Mouse (Mus musculus) left cerebral cortex, adult 18-20 months (tissue): Measurements from ENCODE around the gene Tacr1. TPM values are rescaled to one million over a fixed set of nuclear protein-coding genes. Genes with fewer than 3 reads are reported as not detected.
"Not testable (repeated sequence)": the region's sequence is repeated elsewhere in the genome, so short reads cannot be mapped to it uniquely, and the experiment has no call there.

Experiments
- DNase-seq, 2 experiments: peaks; one replicate each; pipeline ENCODE4 v3.0.0; 2021 to 2022; ENCODE audit warnings: low spot score in 2 of 2, mixed read lengths in 1 of 2
- long read RNA-seq, 2 experiments: library from polyadenylated mRNA; stranded (forward); transcript quantifications; one replicate each; pipeline ENCODE4 v2.0.0; 2021
- total RNA-seq, 2 experiments: library from RNA; stranded (reverse); gene quantifications; 2 replicates each; pipeline ENCODE4 v1.2.3; 2021

Gene Tacr1
- total RNA-seq = 1 to 10 TPM; 3.1 to 3.7 TPM
- long read RNA-seq, experiment 1, partial matches to known transcripts = 0 of 2 reads
- long read RNA-seq, experiment 1, other reads (novel, unspliced or antisense) = 2 of 2 reads
- long read RNA-seq, experiment 2 = 0 reads

DNA sequence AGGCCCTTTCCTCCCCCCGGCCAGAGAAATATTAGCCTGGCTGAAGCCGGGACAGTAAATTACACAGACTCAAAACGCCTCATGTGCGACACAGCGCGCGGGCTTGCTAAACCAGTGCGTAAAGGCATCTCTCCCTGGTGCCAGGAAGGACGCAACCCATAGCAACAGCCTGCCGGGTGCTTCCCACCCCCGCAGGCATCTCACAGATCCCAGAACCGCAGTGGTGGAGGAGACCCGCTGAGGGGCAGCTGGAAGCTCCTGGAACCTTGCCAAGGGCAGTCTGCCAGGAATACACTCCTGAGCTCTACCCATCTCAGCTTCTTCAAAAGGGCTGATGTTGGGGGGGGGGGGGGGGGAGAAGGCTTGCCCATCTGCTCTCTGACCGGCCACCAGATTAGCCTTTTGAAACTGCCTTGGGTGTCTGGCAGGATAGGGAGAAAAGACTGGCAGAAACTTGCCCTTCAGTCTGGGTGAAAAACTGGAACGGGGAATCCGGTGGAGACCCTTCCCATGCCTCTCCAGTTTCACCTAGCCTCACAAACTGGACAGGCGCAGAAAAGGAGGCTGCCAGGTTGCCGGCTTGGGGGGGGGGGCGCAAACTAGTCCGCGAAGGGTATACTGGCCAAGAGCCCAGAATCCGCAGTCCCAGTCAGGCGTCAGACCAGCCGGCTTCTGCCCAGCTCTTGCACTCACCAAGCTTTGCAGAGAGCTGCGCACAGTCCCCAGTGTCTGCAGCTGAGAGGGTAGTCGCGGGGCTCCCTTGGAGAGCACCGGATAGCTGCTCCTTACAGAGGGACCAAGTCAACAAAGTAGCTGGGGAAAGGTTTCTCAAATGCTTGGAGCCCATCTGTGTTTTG, at the start of gene Tacr1:
Tacr1 (plus strand) TSS at position 740 of the 857 bp plus-strand sequence.
- DNase-seq = peak in 1 of 2 experiments; percentile 55

DNA sequence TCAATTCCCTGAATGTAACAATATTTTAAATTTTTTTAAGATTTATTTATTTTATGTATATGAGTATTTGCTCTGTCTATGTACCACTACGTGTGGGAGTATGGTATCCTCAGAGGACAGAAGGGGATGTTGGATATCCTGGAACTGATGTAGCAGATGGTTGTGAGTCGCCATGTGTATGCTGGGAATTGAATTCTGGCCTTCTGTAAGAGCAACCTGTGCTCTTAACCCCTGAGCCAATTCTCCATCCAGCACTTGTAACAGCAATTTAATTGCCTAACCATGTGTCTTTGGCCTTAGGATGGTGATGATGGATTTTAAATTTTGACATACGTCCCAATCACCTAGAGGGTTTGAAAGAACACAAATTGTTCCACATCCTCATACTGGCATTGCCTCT, 26.0 kb upstream of the Tacr1 start:
- no peak for DNase-seq

DNA sequence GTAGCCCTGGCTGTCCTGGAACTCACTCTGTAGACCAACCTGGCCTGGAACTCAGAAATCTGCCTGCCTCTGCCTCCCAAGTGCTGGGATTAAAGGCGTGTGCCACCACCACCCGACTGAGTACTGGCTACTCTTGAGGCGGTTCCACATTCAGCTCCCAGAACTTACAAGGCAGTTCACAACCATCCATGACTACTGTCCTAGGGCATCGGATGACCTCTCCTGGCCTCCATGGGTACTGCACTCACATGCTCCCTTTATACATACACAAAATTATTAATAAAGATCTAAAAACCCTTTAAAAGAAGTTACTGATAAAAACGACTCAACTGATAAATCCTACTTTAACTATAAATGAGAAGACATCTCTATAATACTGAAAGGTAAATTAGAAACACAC, 18.6 kb upstream of the Tacr1 start:
- DNase-seq = no peak

DNA sequence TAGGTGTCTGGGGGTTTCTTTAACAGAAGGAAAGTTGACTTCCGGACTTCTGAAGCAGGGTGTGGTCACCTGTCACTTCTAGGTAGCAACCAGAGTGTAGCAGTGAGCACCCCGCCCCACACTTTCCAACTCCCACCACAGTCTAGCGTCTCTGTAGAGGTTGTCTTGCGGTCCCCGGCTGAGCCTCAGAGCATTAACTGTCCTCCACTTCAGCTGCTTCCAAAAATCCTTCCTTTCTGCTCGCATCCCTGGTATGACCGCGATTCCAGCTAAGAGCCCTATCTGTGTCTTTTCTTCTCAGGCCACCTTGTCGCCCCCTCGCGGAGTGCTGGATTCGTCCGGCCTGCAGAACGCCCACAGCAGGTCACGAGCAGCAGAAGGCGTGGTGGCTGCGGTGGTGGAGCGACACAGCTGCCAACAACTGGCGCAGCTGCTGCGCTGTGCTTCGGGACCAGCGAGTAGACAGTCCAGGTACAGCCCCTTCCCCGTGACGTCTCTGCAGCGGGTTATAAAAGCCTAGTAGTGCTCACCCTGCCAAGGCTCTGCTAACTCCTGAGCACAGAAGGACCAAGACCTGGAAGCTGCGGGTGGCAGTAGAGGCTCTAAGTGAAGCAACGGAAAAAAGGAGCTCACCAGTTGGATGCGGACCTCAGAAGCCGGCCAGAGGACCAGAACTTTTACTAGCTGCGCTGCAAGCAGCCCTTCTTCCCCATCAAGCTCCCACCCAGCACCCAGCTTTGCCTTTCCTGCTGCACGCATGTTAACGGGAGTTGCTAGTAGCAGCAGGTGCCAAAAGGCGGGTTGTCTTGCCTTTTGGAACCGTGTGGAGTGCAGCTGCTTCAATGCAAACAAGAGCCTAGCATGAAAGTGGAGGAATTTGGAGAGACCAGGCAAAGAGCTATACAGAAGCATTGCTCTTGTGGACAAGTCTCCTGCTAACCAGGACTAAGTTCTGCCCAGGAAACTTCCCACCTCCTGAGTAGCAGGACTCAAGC, 664 bp downstream of the Tacr1 start:
- peak in 1 of 2 experiments; percentile 25 for DNase-seq

DNA sequence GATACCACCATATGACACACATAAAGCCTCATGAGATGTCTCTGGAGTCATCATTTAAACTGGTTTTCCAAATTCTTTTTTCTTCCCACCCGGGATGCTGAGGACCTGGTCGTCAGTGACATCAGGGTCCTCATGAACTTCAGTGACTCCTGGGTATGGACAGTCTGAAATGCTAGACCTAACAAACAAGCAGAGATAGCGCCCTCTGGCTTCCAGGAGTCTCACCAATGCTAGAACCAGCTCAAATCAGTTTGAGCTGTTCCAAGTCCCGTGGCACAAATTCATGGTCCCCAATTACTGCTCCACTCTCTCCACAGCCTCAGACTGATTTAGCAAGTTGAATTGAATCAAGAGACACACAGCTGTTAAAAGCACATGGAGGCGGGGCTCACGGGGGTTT, 16.2 kb downstream of the Tacr1 start:
- DNase-seq = no peak

DNA sequence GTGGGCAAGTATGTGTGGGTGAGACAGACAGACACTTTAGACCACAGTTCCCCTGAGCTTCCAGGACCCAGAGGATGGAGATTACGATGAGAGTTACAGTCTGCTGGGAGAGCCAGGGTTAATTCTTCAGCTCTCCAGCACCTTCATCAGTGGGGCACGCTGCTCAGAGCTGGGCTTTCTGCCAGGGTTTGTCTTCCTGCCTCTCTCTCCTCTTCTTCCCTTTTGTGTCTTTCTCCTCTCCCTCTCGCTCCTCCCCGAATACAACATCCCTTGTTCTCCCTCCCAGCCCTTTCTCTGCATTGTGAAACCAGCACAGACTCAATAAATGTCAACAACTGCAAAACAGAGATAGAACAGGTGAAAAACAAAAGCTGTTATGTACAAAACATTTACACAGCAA, 18.1 kb downstream of the Tacr1 start:
- DNase-seq = no peak

DNA sequence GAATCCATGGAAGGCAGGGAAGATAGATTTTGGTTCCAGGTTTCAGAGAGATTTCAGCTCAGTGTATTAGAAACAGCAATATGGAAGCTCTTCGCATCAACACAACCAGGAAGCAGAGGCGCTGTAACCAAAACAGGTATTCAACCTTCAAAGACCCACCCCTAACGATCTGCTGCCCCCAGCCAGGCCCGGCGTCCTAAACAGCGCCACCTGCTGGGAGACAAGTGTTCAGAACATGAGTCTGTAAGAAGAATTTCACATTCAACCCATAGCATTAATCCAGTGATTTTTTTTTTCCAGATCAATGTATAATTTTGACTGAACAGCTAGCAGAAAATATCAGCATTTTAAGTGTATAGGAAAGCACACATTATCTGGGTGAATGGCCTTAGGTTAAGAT, 26.8 kb downstream of the Tacr1 start:
- DNase-seq = no peak

DNA sequence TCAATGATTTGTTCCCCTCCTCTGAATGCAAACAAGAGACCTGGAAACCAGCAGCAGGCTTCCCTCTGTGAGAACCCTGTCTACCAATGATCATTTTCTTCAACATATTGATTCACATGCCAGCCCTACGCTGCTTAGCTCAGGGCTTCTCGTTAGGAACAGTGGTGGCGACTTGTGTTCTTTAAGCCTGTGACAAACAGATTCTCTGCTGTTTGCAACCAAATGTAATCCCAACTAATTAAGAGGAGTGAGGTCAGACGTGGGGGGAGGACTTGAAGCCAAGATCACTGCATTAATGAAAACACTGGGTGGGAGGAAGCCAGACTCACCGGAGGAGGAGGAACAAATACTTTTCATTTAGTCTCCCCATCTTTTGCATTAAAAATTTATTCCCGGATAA, 27.6 kb downstream of the Tacr1 start:
- no peak for DNase-seq

DNA sequence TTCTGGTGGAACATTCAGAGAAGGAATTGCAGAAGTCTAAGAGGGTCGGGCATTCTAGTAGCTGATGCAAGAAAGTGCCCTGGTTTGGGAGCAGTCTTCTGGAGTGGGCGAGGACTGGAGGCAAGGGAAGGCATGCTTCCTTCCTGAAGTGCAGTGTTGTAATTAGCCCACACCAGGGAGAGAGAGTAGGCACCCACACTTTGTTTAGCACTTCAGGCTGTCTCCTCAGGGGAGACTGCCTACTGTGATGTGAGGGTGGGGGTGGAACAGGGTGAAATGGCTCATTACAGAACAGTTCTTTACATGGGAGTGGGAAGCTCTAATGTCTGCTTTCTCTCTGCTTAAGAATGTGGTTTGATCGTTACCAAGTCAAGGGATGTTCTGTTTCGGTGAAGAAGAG, 35.0 kb downstream of the Tacr1 start:
- peak; percentile 3 to 20 for DNase-seq

DNA sequence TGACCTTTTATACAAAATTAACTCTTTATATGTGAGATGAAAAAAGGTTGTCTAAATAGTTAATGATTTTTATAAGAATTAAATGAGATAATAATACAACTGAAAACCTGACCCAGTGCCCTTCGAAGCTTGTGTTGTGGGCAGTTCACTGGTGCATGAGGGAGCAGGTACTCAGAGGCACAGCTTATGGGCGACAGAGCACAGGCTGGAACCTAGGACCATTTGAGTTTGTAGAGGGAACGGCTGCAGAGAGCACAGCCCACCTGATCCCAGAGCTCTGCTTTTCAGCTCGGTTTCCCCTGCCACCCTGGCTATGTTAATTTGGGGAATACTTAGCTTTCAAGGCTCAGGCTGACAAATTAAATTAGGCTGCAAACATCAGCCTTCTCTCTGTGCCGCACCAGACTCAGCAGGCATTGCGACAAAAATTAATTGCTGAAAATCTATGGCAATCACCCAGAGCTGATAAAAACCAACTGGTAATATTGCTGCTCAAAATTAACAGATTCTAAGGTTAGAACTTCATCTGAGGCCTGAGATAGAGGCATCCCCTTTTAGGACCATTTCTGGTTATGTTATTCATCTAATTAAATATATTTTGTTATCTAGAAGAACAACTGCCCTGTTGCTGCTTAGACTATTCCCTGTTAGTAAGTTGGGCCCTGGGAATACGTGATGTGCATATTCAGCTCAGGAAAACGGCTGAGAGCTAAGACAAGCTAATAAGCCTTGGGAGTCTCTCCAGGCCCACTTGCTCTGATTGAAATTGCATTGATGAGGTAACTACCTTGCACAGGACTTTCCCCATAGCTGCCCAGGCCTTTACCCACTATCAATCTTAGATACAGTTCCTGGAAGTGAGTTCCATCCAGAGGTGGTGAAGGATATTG, 50.3 kb downstream of the Tacr1 start:
- not testable (repeated sequence) for DNase-seq

DNA sequence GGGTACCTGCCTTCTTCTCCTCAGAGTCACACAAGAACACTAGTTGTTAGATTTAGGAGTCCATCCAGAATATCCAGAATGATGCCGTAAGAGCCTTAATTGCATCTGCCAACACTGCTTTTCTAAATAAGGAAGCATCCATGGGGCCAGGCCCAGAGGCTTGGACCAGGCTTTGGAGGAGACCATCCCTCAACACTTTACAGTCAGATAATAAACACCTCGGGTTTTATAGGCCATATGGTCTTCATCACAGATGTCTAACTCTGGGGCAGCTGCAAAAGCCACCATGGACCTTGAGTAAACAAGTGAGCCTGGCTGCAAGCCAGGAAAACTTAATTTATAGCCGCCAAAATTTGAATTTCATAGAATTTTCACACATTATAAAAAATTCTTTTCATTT, 53.1 kb downstream of the Tacr1 start:
- no peak for DNase-seq

DNA sequence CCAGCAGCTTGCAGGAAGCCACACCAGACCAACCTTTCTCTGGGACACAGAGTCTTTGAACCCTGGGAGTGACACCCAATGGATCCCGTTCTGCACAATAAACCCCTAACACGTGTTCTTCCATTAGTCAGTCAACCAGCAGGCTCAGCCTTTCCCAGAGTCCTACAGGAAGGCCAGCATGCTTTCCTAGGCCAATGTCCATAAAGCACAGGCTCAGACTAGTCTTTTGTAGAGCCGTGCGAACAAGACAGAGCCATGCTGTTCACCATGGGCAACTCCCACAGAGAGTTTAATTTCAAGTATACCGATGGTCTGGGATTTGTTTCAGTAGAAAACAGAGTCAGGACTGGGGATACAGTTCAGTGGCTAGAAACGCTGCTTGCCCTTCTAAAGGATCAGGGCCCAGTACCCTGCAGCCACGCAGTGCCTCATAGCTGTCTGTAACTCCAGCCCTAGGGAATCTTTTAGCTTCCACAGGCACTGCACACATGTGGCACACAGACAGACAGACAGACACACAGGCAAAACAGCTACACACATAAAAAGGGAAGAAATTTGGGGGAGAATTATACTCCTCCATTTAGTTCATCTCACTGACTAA, 55.1 kb downstream of the Tacr1 start:
- no peak for DNase-seq

DNA sequence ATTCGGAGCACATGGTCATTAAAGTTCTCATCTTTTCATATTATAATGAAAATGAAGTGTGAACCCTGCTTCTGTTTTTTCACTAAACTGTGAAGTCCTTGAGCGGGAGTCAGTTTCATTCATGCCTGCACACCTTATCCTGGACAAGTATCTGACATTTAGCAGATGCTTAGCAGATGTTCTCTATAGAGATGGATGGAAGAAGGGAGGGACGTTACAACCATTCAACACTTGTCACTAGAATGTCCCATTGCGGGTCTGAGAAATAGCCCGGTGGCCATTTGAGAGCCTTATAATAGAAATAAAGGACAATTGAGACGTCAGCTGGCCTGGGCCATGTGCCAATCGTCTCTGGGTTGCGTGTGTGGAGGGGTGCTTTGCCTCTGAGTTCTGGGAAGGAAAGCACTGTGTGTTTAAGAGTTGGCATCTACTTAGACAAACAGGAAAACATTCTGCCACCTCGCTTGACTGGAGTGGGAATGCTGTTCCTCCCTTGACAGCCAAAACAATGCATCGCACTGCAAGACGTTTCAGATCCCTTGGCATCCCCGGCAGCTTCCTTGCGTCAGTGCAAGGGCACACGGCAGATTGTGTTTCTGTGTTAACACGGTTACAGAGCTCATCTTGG, 56.7 kb downstream of the Tacr1 start:
- DNase-seq = no peak

DNA sequence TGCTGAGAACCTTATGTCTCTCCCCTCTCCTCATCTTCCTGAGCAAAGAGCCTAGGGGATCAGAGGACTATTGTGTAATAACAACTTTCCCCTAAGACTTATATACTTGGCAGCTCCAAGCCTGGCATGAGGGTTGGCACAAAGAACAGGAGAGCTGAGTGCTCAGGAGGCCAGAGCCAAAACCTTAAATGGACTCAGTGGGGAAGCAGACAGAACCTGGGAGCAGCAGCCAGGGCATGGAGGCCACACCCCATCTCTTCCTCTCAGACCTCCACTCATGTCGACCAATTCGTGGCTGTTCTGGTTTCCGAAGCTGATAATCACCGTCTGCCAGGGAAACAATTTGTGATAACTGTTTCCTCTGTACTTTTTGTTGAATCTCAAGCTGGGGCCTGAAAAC, 61.0 kb downstream of the Tacr1 start:
- DNase-seq = no peak

DNA sequence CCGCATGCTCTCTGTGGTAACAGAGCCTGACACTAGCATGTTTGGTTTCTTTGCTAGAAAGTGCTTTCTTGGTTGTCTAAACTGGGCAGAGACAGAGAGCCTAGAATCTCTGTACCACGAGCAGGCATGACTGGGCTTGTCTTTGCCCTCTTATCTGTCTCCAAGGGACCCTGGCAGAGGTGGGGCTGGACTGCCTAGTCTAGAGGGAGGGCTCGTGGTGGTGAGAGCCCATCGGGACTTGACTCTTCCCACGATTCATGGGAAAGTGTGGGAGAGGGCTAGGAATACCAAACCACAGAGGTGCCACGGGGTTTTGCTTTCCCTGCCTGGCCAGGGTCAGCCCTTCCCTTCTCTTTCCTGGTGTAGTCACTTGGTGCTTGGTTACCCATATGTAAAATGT, 72.3 kb downstream of the Tacr1 start:
- no peak for DNase-seq

DNA sequence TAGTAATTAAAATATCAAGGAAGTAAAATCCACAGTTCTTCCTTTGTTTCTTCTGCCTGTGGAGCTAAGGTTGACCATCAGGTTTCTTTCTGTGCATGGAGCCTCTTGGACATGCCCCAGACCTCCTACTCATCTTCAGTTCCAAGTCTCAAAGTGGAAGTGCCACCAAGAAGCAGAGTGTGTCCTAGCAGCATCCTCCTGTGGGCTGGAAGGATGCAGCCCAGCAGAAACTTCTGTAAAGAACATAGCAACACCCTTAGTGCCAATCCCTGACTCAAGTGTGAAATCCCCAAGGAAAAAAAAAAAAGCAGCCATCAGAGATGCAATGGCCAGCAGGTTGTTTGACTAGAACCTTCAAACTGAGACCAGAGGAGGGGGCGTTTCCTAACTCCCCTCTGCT, 81.7 kb downstream of the Tacr1 start:
- DNase-seq = peak; percentile 5 to 22

DNA sequence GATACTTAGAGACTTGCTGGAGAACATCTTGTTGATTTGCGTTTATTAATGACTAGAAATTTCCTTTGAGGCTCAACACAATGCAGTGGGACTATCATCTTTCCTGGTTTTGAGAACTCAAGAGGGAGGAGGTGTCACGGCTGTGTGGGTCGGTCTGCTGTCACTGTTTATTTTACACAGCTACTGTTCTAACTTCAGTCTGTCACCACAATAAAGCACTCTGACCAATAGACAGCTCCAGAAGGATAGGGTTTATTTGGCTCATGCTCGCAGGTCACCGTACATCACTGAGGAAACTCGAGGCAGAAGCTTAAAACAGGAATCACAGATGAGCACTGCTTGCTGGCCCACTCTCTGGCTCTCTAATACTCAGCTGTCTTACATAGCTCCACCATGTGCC, 92.3 kb downstream of the Tacr1 start:
- DNase-seq = no peak

DNA sequence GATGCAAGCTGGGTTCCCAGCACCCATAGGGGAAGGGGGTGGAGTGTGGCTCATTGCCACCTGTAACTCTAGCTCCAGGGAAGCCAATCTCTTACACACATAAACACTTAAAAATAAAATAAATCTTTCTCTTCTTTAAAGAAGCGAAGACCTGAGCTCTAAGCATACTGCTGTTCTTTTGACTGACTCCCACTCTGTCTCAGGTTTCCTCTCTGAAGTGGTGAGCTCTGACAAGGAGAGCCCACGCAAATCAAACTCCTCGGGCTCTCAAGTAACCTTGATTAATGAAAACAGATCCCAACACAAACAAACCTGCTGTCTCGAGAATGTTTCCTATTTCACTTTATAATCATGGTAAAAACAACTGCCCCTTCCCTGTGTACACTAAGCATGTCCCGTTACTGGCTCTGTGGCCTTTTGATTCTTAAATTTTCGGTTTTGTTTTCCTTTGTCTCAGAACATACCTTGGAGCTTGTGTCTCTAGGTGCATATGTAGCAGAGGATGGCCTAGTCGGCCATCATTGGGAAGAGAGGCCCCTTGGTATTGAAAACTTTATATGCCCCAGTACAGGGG, 108.8 kb downstream of the Tacr1 start:
- DNase-seq = no peak

DNA sequence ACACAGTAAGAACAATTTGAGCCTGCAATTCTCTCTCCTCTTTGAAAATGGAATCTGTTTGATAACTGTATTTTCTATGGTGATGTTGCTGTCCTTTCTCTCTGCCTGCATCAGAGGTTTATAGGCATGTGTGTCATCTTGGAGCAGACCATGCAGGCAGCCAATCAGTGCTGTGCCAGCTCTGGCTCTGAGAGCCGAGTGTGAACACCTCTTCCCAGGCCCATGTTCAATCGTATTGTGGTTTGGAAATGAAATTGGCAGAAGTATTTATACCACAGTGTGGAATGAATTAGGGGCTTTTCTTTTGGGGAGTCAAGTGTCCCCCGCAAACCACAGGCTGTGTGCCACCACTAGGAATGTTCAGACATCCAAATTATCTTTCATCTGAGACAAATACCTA, 117.5 kb downstream of the Tacr1 start:
- DNase-seq = no peak

DNA sequence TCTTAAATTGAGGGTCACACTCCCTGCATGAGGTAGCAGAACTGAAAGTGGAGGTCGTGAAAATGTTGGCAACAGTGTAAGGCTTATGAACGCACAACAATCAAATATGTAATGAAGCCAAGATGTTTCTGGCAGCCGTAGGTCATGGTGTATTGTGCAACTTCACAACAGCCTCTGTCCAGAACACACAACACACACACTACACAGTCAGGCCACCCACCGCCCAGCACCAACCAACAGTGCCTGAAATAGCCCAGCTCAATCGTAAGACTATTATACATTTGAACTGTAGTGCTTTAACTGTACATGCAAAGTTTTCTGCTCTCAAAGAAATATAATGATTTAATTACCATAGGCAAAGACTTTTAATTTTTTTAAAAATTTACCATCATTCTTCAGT, 120.4 kb downstream of the Tacr1 start:
- no peak for DNase-seq
